Mouse (Mus musculus) T-cell, adult 2 months (primary cell): ENCODE results near the gene Atg10.
"Not testable (repeated sequence)": the region's sequence is repeated elsewhere in the genome, so short reads cannot be mapped to it uniquely, and the experiment has no call there.

Experiments used
- DNase-seq: peaks from one replicate; pipeline ENCODE4 v3.0.0; 2022; ENCODE audit warnings: low spot score

Atg10 gene

DNA sequence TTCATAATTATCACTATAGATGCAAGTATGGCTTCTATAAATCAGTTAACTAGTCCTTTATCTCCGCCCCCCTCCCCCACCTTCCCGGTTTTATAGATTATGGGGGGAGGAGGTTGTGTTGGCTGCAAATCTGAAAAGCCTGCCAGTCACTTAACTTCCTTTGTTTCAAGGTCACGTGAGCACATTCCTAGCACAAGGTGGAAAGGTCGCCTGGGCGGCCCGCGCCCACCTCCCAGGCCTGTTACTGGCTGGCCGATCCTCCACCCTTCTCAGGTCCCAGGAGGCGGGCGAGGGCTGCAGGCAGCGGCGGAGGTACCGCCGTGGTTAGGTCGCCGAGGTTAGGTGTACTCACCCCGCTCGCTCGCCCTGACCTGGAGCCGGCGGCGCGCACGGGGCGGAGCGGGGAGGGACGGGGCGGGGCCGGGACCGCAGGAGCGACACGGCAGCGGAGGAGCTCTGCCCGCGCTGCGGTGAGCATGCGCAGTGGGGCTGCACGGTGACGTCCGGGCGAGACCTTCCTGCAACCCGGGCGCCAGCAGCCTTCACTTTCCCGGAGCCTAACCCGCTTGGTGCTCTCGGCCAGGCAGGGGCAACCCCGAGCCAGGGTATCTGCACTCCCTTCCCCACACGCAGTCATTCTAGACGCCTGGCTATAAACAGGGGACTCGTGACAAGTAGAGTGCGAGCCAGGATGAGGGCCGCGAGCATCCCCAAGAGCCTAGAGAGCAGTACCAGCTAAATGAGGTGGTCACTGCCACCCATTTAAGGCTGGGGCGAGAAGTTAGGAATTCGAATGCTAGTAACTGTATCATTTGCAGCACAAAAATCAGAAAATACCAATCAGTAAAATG lies at the start of gene Atg10:
Atg10 (minus strand) TSS at position 382 of the 851 bp plus-strand sequence.
- peak; percentile 94 for DNase-seq

DNA sequence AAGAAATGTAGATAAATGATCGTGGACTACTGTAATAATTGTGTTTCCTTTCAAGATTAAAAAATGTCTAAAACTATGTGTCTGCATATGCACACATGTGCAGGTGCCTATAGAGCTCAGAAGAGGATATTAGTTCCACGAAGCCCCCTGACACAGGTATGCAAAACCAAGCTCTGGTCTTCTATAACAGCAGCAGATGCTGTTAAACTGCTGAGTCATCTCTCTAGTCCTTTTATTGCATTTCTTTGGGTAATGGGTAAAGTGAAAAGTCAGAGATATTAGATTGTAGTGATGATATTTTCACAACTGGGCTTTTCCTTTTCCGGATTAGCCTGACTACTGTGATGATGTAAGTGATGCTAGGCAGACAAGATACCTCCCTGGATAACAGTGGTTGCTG lies 28.6 kb upstream of the Atg10 start:
- no peak for DNase-seq

DNA sequence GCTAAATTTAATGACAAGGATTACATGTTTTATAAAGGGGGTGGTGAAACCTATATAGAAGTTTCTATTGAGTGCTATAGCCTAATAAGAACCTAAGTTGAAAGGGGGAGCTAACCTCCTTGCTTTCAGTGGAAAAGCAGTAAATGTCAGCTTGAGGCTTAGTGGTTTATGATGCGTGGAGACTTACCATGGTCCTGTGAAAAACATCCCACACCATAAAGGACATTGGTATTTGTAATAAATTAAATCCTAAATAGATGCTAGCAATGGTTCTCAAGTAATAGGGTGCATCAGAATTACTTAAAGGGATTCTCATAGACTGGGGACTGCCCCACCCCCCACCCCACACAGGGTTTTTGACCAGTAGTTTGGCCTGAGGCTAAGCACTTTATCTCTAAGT lies 27.9 kb upstream of the Atg10 start:
- DNase-seq = no peak

DNA sequence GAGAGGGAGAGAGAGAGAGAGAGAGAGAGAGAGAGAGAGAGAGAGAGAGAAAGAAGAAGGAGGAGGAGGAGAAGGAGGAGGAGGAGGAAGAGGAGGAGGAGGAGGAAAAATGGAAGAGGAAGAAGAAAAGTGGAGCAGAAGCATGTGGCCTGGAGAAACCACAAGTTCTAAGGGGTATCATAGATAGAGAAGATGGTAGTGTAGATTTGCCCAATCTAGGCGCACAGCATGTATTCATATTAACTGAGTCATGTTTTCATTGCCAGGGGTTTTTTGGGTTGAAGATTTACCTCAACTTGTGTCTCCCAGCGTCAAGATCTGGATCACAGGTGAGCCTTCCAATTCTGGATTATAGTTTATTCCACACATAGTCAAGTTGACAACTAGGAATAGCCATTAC lies 26.3 kb upstream of the Atg10 start:
- not testable (repeated sequence) for DNase-seq

DNA sequence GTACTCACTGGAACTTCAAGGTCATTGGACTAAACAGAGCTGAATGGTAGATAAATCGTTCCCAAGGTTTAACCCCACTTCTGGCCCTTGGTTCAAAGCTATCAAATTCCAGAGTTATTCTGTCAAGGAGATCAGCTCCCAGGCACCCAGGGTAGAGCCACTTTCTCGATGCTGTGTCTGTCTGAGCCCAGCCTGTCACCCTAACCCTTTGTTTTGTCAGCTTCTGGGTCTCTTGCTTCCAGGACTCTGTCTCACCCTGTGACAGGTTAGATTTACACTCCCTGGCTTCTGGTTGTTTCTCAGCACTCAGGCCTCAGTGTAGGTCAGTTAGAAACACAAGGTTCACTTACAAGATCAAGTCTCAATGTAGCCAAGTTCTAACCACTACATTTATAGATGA lies 22.7 kb upstream of the Atg10 start:
- no peak for DNase-seq

DNA sequence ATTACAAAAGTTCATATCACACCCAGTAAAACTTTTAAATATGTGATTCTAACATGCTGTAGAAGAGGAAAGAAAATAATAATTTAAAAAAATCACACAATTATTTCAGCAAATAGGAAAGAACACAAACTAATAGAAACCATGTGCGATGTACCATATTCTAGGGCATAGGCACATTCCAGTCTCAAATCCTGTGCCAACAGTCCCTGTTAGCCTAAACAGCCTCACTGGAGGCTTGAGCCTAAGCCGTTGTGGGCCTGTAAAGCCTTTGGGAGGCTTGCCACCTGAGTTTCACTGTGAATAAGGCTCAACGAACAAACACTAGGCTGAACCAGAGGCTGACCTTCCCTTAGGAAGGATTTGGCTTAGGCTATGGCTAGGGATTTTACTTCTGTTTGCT lies 14.2 kb upstream of the Atg10 start:
- DNase-seq = no peak

DNA sequence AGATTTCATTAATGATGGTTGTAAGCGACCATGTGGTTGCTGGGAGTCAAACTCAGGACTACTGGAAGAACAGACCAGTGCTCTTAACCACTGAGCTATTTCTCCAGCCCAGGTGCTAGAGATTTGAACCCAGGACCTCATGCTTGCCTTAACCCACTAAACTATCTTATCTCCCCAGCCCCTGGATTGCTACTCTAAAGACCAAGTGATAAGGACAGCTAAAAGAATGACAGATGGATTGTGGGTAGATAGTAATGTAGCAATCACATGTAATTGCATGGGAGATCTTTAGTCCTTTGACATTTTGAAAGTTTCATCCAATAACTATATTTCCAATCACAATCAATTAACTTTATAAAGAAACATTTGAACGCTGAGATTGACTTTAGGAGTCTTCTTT lies 13.1 kb upstream of the Atg10 start:
- DNase-seq = no peak

DNA sequence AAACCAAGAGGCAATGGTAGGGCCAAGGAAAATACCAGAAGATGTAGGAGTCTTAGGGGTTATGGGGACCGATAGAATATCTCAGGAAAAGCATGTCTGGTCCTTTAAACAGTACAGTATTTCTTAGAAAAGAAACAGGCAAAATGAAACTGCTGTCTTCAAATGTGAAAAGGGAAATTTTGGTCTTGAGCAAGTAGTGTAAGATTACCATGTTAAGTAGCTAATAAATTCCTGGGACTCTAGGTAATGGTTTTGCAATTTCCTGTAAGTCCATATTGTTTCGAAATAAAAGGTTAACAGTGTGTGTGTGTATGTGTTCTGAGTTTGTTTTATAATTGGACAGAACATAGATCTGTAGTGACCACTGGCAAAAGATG lies 658 bp upstream of the Atg10 start:
- no peak for DNase-seq

DNA sequence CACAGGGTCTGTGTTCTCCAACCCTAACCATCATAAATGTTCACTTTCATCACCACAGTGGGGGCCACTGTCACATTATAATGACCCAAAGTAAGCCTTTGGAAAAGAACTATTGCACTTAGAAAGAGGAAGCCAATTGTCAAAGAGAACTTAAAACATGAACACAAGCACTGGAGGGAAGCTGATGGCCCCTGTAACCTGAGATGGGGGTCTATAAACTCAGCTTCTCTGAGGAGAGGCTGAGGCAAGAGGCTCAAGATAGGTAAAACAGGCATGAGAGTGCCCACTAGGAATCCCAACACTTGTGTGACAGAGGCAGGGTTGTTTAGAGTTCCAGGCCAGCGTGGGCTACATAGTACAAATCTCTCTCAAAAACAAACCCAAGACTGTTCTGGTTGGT lies 705 bp downstream of the Atg10 start:
- DNase-seq = no peak

DNA sequence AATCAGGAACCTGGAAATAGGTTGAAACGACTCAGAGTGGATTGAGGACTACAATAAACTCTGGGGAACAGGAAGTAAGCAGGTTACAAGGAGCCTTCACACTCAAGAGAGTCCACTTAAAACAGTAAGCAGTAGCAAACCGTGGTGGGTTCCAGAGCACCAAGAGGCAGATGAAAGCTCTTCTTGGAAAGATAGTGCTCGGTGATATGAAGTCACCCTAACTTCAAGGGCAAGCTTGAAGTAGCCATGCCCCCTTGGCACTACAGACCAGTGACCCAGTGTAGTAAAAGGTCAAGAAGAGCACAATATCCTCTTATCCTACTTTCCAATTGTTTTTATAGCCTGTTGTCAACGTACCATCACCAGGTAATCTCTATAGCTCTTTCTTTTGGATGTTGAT lies 2.1 kb downstream of the Atg10 start:
- no peak for DNase-seq

DNA sequence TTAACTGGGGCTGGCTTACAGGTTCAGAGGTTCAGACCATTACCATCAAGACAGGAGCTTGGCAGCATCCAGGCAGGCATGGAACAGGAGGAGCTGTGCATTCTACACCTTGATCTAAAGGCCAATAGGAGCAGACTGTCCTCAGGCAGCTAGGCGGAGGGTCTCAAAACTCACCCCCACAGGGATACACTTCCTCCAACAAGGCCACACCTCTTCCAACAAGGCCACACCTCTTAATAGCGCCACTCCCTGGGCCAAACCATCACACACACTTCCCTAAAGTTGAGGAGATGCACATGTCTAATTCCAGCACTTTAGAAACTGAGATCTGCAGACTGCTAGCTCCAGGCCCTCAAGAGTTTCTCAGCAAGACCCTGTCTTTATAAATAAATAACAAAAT lies 6.1 kb downstream of the Atg10 start:
- DNase-seq = no peak

DNA sequence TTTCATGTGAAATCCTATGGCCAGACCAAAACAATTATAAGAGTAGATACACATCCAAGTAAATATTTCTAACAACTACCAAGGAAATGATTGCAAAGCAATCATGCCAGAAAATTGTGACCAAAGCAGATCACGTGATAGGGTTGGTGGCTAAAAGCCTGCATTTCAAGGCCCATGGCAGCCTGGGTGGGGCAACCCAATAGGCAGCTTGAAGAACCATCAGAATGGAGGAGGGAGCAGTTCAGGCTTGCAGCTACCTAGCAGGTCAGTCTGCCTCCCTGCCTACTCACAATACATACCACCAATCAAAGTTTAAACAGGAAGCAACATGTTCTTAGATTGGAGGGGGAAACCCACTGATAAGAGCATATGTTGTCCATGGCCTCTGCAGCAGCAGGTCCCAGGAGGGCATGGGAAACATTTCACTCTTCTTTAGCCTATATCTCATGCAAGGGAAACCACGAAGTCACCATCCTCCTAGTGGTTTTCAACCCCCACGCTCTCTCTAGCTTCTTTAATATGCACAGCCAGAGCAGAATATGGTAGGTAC lies 7.0 kb downstream of the Atg10 start:
- DNase-seq = no peak

DNA sequence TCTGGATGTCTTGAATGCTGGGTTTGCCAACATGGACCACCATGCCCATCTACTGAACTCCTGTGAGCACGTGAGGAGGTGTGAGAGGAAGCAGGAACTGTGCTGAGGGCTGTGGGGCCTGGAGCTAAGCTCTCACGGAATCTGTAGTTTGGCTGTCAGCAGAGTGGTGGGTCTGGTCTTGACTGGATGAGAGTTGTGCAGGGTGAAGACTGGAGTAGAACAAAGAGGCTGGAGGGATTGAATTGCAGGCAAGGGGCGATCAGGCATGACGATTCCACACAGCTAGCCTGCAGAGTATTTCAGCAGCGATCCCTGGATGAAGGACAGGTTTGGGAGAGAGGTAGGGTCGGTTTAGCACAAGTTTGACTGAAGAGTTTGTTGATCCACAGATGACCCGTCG lies 10.8 kb downstream of the Atg10 start:
- DNase-seq = no peak

DNA sequence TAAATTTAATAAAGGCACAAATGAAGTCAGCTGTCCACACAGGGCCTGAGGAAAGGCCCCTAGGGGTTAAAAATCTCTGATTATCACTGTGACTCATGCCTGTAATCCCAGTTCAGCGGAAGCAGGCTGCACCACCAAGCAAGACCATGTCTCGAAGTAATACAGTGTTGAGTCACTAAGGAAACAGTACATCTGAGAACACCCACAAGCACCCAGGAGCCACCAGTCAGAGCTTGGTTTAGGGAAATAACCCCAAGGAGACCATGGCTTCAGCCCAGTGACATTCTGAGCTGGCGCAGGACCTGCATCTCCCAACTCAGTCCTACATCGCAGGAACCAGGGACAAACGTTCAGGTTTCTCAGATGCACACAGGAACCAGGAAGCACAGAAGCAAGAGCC lies 17.5 kb downstream of the Atg10 start:
- DNase-seq = no peak

DNA sequence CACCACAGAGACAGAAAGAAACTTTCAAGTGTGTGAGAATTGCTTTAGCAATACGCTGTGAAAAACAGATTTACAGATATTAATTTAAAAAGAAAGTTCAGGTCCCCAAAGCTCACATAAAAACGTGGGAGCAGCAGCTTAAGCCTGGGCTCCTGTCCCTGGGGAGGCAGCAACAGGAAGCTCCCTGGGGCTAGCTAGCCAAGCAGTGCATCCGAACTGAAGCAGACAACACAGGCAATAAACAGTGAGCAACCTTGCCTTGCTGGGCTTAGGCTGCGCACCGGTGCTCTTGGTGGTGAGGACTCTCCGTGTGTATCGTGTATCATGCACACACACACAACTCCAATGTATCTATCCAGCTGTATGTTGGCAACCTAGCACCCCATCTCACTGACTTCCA lies 21.2 kb downstream of the Atg10 start:
- DNase-seq = no peak

DNA sequence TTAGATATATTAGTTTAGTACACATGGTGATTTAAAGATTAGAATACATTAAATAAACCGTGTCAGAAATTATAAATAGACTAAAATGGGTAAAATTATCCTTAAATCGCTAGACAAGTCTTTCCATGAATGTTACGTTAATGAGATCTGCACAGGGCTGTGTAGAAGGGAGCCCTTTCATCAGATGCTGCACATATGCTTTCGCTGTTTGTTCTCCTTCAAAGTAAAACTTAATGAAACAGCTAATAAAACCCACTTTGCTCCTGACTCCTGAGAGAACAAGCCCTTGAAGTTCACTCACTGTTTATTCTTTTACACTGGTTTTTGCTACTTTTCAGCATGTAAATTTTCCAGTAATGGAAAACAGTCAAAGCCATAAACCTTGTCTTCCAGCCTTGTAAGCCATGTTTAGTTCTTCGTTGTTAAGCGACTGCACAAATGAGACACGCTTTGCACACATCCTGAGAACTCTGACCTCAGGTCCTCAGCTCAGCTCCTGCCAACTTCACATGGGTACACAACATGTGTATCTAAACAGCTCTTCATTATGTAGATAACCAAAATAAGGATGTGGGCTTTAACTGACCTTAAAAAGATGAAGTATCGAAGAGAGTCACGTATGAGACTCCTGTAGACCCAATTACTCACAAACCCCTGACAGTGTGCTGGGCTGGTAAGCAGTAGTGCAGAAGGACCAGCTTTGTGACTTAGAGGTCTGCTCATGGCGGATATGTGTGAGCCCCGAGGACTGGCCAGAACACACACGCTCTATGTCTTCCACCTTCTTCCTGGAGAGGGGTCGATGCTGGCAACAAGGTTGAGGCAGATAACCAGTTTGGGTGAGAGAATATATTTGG lies 36.2 kb downstream of the Atg10 start:
- no peak for DNase-seq

DNA sequence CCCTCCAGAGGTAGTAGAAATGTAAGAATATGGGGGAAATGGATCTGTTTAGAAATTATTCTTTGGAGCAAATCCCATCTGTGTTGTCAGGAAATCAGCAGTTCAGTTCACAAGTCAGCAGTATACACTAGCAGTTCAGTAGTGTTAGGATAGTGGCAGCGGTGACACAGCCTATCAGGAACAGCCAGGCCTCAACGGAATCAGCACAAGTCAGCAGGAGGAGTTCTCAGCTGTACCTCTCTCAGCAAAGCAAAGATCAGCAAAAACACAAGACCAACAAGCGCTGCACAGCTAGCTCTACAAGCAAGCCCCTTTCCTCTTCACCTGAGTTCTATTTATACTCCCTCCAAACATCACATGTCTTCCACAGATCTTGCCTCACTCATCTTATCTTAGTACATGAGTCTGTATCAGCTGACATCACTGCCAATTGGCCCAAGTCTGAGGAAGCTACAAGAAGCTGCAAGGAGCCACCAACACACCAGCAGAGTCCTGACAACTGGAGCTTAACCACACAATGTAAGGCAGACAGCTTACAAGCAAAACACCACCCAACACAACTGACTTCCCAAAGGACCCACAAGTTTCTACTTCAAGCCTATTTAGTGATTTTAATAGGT lies 38.4 kb downstream of the Atg10 start:
- DNase-seq = no peak

DNA sequence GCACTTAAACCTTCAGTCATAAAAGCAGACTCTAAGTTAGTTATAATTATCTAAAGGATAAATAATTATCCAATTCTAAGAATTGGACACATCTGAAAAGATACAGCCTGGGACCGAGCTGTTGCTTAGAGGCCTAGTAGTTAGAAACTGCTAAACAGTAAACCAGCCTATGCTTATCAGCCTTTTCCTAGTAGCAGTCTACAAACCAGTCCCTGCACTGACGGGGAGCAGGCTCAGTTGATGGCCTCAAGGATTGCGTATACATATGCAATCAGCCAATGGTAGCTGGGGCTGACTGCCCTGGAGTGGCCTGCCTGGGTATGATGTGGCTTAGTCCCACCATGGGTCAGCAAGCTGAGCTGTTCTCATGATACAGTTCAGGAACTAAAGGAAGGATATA lies 39.5 kb downstream of the Atg10 start:
- no peak for DNase-seq

DNA sequence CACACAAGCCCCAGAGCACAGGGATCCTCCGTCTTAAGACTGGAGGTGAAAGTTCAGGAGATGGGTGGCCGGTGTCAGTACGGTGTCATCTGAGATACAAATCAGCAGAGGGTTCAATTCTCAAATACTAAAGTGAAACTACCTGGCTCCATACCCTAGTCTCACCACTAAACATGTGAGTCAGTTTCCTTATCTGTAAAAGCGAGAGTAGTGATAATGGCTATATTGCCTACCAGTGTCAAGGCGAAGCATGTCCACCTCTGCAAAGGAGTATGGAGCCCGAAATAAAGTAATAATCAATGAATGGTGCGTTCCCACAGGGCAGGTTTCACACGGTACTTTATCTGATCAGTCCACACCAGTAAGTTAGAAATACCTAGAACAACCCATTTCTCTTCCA lies 43.4 kb downstream of the Atg10 start:
- DNase-seq = no peak

DNA sequence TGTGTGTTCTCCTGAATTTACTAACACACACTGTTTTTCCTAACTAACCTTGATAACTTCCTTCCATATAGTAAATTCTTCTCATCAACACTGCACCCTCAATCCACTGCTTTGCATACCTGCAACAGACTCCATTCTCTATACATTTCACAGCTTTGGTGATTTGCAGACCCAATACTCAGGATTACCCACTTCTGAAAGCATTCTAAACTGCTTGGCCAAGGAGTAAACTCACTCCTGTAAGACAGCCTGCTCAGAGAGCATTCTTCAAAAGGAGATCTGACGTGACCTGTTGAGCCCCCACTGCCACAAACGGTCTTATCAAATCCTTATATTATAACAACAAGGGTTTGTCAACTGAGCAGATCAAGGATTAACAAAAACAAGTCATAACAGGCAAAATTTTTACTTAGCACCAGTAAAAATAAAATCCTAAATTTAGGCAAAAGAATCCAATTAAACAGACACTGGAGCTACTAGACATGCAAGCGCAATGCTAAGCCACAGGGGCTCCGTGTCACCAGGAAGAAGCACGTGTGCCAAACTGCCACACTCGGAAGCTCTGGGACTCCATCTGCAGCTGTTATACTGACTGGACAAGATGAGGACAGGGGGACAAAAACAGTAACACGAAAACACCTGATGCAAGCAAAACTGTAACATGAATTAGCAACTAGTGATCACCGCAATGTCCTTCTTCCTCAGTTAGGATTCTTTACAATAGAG lies 44.4 kb downstream of the Atg10 start:
- DNase-seq = no peak

DNA sequence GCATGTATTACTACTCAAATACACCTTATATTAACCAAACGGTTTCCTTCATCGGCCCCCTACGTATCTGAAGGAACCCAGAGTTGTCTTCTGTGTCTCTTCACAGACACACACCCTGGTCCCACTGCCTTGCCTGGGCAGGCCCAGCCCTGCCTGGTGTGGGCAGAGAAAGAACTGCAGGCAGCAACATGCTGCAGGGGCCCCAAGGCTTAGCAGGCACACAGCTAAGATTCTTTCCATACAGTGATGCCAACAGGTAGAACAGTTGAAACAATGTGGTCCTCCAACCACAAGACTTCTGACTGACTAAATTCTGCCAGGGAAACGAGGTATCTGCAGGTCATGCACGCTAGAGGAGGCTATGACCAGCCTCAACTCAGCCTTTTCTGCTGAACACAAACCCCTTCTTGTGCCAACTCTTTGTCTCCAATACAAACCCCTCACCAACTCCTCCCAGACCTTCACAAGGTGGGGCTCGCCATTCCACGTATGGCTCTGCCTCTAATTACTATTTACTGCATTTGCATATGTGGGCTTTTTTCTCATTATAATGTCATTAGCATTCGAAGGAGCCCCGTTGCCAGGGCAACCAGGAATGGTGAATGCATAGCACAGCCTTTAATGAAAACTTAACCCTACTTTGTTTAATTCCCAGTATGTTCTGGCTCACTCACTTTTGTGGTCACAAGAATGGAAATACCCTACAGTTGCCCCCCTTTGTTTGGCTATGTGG lies 45.2 kb downstream of the Atg10 start:
- DNase-seq = no peak
